Mouse (Mus musculus) brain, embryonic 18.5 days (tissue): ENCODE measurements at regions not wholly inside any gene's neighbourhood (a gene's known extent, or its start where the extent isn't known, plus 50 kb on each side); places are given as distances from the start of the nearest gene placed in this dataset.
"Not testable (repeated sequence)": the region's sequence is repeated elsewhere in the genome, so short reads cannot be mapped to it uniquely, and the experiment has no call there.

Source experiments
- DNase-seq: peaks from one replicate; pipeline ENCODE4 v3.0.0-alpha.2; 2012; ENCODE audit warnings: low read depth, low spot score

DNA sequence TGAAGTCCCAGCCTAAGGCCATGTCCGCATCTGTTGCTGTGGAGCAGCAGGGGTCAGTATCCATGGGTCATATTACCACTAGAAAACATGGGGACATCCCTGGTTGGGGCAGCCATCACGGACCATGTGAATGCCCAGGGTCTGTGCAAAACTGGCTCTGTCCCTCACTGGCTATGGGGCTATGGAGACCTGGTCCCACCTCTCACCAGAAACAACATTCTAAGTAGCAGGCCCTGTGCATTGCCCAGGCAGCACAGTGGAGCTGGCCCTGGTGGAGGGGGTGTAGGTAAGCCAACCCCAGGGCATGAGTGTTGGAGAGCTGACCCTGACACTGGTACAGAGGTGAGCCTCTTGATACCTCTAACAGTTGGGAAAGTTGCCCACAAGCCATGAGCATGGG lies 213.7 kb downstream of the Macc1 start:
- DNase-seq, result no peak

DNA sequence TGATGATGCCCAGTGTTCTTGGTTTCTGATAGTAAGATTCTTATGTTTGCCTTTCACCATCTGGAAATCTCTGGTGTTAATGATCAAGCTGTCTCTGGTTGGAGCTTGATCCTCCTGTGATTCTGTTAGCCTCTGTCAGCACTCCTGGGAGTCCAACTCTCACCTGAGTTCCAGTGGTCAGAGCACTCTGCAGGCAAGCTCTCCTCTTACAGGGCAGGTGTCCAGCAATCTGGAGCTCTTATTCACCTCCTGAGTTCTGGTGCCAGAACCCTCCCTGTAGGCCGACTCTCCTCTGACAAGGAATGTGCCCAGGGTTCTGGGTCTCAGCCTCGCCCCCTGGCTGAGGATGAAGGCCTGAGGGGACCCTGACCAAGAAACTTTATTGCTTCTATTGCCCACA lies 234.3 kb downstream of the Macc1 start:
- not testable (repeated sequence) for DNase-seq

- peak; percentile 28 for DNase-seq
Measured at GRCm38 (mm10) chr12:119576690-119577089, 262.6 kb downstream of the Macc1 start.

DNA sequence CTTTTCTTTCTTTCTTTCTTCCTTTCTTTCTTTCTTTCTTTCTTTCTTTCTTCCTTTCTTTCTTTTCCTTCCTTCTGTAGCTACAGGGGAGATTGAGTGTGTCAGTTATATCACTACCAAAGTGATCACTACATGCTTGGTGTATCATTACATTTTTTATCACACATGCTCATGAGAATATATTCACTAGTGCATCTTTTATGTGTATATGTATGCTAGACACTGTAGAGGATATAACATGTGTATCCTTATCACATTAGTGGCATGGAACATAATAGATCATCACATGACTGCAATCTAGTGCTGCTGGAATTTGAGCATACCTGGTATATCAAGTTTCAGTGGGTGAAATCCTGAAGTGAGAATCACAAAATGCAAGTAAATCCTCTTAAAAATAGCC lies 263.2 kb downstream of the Macc1 start:
- no peak for DNase-seq

- no peak for DNase-seq
Measured at GRCm38 (mm10) chr12:119601361-119601760, 287.3 kb downstream of the Macc1 start.

DNA sequence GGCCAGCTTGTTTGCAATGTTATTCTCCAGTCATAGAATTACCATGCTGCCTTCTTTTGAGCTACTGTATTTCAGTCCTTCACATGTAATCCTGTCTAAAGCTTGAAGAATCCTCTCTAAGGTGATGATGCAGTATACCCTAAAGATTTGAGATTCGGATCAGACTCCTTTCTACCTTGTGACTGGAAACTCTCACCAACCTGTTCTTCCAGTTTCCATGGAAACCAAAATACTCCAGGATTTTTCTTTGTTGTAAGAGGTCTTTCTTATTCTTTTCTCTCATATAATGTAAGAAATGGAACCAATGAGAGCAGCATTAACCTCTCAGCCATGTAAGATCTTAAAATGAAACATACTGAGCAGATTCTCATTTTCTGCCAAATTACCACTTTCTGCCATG lies 310.2 kb downstream of the Macc1 start:
- DNase-seq, result peak; percentile 28

GRCm38 (mm10) chr12:119655366-119655765 lies 290.3 kb upstream of the Tmem196 start:
- DNase-seq, result no peak
